Mouse (Mus musculus) CD4-positive helper T cell, adult 2 months (primary cell): ENCODE measurements at regions not wholly inside any gene's neighbourhood (a gene's known extent, or its start where the extent isn't known, plus 50 kb on each side); places are given as distances from the start of the nearest gene placed in this dataset.
"Not testable (repeated sequence)": the region's sequence is repeated elsewhere in the genome, so short reads cannot be mapped to it uniquely, and the experiment has no call there.

Experiments used
- DNase-seq: peaks from one replicate; pipeline ENCODE4 v3.0.0-alpha.2; 2012; ENCODE audit warnings: low read depth, missing footprints, low spot score

DNA sequence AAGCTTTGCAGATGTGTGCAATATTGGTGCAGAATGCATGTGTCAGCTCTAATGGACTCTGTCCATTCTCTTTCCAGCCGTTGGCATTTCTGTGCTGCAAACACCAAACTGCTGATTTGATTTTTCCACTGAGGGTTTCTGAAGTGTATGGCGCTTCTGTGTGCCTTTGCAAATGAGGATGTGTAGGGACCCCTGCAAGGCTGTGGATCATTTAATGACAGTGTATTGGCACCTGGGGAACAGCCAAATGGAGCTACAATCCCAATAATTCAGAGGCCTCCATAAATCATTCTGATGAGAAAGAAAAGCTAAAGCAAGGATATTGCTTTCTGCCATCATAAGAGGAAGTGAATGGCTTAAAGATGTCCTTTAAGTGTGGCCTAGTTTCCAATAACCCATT lies 305.9 kb upstream of the Pkdcc start:
- no peak for DNase-seq

- not testable (repeated sequence) for DNase-seq
Measured at GRCm38 (mm10) chr17:82922986-82923385, 292.1 kb upstream of the Pkdcc start.

DNA sequence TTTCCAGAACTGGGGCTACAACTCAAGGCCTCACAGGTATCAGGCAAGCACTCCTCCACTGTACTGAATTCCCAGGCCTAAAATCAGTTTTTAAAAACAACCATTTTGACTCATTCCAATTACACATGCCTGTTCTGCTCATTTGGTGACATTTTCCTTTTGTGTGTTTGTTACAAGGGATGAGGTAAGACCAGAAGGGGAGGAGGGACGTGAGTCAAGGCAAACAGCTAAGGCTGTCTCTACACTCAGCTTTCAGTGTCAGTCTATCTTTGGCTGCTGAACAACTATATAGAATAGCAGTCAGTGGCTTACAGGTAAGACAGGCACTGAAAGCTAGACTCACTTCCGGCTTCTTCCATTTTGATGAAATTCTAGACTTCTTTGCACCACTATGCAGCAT lies 289.3 kb upstream of the Pkdcc start:
- DNase-seq: no peak

DNA sequence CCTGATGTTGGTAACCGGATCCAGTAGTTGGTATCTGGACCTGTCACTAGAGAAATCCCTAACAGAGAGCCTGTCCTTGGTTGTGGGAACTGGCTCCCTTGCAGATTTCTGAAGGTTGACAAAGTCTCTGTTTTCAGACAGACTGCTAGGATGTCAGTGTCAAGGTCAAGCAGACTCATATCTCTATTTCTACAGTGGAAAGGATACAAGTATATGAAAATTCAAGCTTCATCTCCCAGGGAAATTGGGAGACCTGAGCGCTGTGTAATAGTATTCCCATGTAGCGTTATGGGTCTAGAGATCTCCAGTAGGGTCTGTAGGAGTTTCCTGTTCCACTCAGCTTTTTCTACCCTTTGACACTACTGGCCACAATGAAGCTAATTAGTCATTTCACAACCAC lies 287.4 kb upstream of the Pkdcc start:
- no peak for DNase-seq

- DNase-seq: no peak
Measured at GRCm38 (mm10) chr17:82929511-82929910, 285.6 kb upstream of the Pkdcc start.

DNA sequence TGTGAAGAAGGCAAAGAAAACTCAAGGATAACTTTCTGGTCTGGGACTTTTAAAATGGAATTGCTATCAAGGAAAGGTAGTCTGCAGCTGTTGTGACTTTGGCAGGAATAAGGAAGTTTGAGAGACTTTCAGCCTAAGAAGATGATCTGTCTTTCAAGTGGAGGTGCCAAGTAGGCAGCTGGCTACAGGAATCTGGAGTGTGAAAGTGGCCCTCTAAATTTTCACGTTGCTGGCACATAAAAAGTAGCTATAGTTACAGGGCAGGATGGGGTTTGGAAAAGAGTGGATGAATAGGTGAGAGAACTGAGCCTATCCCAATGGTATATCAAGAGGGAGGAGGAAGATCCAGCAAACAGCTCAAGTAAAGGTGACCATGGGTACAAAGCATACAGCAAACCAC lies 284.4 kb upstream of the Pkdcc start:
- no peak for DNase-seq

- no peak for DNase-seq
Measured at GRCm38 (mm10) chr17:82931476-82931875, 283.6 kb upstream of the Pkdcc start.

DNA sequence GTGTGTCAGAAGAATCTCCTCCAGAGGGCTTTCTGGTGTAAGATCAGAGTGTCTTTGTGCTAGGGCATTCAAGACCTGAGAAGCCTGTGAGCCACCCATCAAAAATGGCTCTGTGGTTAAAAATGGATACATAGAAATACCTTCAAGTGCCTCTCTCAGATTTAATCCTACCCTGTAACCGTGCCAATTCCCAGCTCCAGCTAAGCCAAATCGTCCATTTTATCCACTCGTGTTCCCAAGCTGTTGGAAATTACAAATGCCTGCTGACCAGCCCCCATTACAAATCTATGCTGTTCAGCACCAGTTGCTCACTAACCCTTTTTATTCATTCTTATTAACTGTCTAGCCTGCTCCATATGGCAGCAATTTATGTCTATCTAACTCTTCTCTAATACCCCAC lies 278.3 kb upstream of the Pkdcc start:
- DNase-seq: no peak

GRCm38 (mm10) chr17:82946083-82946482 lies 269.0 kb upstream of the Pkdcc start:
- DNase-seq: no peak

GRCm38 (mm10) chr17:82949794-82950193 lies 265.3 kb upstream of the Pkdcc start:
- no peak for DNase-seq

DNA sequence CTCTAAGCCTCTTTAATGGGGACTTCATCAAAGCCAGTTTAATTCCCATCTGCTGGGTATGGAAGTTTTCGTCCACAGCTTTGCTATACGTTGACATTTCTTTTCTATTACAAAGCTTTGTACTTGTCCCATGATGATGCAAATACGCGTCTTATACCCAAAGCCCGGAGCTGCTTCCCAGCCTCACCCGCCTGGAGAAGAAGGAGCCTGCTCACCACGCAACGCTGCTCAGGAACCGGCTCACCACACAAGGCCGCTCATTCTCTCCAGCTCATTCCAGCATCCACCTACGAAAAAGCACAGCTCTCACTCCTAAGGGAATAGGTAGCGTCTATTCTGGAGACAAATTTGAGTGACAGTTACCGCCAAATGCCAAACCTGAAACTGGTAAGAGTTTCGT lies 264.8 kb upstream of the Pkdcc start:
- DNase-seq: no peak

- DNase-seq: peak; percentile 14
Measured at GRCm38 (mm10) chr17:82957409-82957808, 257.7 kb upstream of the Pkdcc start.

GRCm38 (mm10) chr17:82963374-82963773 lies 251.7 kb upstream of the Pkdcc start:
- DNase-seq: no peak

DNA sequence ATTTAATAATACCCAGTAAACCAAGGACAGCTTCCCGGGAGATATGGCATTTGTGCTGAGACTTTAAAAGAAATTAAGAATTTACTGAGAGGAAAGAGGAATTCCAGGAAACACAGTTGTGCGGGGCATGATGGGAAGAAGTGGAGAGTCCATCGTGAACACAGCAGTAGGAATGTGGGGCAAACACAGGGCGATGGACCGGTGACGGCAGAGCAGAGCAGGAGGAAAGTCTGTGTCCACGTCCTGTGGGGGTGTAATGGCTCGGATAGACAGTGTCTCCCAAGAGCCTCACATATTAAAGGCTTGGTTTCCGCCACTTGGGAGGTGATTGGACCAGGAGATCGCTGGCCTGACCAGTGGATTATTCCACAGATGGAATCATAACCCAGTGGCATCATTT lies 215.4 kb upstream of the Pkdcc start:
- no peak for DNase-seq

GRCm38 (mm10) chr17:83000411-83000810 lies 214.7 kb upstream of the Pkdcc start:
- no peak for DNase-seq

DNA sequence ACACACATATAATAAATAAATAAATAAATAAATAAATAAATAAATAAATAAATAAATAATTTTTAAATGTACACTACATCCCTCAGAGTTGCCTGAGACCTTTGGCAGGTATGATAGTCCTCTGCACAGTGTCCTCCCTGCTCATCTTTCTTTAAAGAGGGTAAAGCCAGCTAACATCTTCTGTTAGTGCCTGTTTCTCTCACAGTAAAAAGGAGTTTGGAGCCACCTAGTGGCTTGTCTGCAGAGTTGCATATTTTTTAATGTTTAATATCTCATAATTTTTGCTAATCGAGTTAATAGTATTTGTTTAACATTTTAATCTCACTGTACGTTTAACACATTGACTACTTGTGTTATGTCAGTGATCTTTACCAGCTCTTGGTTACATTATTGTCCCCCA lies 213.5 kb upstream of the Pkdcc start:
- peak; percentile 25 for DNase-seq

GRCm38 (mm10) chr17:83010845-83011244 lies 204.2 kb upstream of the Pkdcc start:
- no peak for DNase-seq

DNA sequence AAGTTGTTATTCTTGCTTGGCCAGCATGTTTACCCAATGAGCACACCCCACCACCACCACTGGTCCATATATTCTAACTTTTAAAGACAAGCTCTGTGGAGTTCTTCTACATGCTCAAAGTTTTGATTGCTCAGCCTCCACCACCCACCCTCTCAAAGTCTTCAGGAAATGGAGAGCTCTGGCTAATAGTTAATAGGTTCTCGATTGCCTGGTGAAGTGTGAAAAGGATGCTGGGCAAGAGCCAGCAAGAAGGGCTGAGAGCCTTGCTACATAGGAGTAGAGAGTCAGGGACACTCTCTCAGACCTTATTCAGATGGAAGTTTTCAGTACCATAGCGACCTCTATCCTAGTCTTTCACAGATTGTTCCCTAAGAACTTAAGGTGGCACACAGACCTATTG lies 199.4 kb upstream of the Pkdcc start:
- DNase-seq: no peak

DNA sequence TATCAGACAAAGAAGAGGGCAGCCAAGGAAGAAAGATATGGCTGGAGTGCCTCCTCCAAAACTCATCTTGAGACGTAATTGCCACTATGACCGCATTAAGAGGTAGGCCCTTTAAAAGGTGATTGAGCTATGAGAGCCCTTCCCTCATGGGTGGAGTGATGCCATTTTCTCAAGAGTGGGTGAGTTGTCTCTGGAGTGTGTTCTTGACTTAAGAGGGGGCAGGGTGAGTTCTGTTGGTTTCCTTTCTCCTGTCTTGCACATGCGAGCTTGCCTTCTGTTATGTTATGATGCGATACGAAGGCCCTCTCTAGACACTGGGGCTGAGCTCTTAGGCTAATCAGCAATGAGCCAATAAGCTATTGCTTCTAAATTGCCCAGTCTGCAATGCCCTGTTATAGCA lies 198.2 kb upstream of the Pkdcc start:
- DNase-seq: no peak

- no peak for DNase-seq
Measured at GRCm38 (mm10) chr17:83019267-83019666, 195.8 kb upstream of the Pkdcc start.

- DNase-seq: no peak
Measured at GRCm38 (mm10) chr17:83020576-83020975, 194.5 kb upstream of the Pkdcc start.

GRCm38 (mm10) chr17:83025340-83025816 lies 189.7 kb upstream of the Pkdcc start:
- DNase-seq: peak; percentile 69

DNA sequence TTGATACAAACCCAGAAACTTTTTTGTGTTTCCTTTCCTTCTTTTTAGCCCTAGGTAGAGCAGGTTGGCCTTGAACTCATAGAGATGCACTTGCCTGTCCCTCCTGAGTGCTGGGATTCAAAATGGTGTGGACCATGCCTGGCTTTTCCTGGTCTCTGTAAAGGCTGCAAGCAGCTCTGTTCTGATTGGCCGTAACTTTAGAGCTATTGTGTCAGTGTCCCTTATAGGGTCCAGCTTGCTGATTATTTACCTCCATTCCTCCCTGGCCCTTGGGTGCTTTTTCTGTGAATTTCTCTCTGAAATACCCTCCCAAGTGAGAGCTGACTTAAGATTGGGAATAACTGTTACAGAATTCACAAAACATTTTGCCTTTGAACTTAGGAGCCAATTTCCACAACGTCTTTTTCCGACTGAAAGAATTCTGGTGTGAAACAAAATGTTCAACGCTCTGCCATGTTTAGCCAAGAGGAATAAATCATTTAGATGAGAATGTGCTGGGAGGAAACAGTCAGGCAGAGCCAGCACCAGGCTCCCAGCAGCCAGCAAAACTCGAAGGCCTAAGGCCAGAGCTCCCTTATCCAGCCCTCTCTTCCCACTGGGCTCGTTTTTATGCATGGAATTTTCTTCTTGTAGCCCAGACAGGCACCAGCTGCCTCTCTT lies 180.0 kb upstream of the Pkdcc start:
- no peak for DNase-seq

GRCm38 (mm10) chr17:83035574-83035918 lies 179.5 kb upstream of the Pkdcc start:
- no peak for DNase-seq
